Mouse (Mus musculus): ENCODE results near the gene Grm4. TPM values are rescaled to one million over a fixed set of nuclear protein-coding genes. Genes with fewer than 3 reads are reported as not detected.

Grm4 gene
- polyA plus RNA-seq, 1 experiment: 21.6 TPM

DNA sequence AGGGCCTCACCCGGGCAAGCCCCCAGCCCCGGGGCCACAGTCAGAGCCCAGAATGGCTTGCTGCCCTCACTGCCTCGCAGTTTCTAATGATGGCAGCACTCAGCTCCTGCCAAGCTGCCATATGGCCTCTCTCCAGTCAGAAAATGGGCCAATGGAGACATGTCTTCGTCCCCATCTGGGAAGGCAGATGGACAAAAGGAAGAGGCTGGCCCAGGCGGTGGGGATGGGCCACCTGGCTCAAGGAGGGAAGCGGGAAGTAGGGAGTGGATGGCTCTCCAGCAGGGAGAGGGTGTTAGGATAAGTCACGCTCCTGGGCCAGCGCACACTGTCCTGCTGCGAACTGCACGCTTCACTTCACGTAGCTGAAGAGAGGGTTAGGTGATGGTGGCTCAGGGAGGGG lies 64.8 kb downstream of the Grm4 start:
- H3K27ac ChIP-seq (ENCODE audit: insufficient read depth, low read length): no peak overlapping the region
- H3K4me1 ChIP-seq (ENCODE audit: control insufficient read depth, insufficient read depth, low read length): no peaks in the 10 kb centered on the region
- no peak for TF ChIP-seq CTCF (IDR thresholded peaks at IDR 0.05; ENCODE audit: extremely low read depth, insufficient read depth, low read length)
- no peak for TF ChIP-seq POLR2A (IDR thresholded peaks at IDR 0.05; ENCODE audit: extremely low read depth, insufficient read depth, low read length)
- no peak overlapping the region for H3K4me3 ChIP-seq (ENCODE audit: insufficient read depth, low read length)

DNA sequence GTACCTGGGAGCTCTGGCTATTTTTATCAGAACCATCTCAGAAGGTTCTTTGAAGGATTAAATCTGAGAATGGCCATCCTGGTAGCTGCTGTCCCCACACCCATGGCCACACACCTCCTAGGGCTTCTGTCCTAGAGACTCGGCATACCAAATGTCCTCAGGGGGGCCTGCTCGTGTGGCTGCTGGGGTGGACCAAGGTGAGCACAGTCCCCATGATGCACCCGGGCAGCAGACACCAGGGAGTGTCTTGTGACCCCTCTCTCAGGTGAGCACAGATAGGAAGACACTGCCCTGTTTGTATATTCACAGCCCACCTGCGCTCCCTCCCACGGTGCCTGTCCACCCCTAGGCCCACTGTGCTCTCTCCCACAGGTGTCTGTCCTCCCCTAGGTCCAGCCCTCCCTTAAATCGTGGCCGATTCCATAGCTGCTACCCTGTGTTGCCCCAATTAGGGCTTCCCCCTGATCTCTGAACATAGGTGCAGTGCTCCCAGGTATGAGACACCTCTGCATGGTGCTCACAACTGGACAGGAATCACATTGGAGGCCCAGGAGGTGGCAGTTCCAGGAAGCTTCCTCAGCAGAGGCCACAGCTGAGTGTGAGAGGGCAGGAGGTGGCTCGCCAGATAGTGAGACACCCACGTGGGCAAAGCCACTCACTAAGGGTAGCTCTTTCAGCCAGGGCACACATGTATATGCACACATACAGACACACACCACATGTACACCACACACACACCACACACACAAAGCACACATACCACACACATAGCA lies 66.0 kb downstream of the Grm4 start:
- no peak overlapping the region for H3K4me3 ChIP-seq (ENCODE audit: insufficient read depth, low read length)
- TF ChIP-seq CTCF (IDR thresholded peaks at IDR 0.05; ENCODE audit: extremely low read depth, insufficient read depth, low read length): no peak
- no peak for TF ChIP-seq POLR2A (IDR thresholded peaks at IDR 0.05; ENCODE audit: extremely low read depth, insufficient read depth, low read length)
- H3K27ac ChIP-seq (ENCODE audit: insufficient read depth, low read length): no peak overlapping the region
- H3K4me1 ChIP-seq (ENCODE audit: control insufficient read depth, insufficient read depth, low read length): no peaks in the 10 kb centered on the region

DNA sequence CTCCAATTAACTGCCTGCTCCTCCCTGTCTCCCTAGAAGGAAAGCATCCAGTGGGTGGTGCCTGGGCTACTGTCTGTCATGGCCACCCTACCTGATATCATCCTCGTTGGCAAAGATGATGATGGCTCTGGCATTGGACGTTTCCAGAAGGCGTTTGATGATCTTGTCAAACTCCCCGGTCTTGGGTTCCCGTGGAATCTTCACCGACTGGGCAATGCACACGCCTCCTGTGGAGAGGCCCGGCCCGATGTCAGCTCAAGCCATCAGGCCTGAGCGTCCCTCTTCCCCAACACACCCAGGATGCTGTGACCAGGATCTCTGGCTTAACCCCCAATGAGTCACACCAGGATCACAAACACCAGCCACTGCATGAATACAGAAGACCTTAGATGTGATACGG lies 66.8 kb downstream of the Grm4 start:
- Histone ChIP-seq H3K4me3 (ENCODE audit: insufficient read depth, low read length) (no peak overlapping the region), H3K27ac (ENCODE audit: insufficient read depth, low read length) (no peak overlapping the region), H3K4me1 (ENCODE audit: control insufficient read depth, insufficient read depth, low read length) (no peaks in the 10 kb centered on the region)
- TF ChIP-seq CTCF (IDR thresholded peaks at IDR 0.05; ENCODE audit: extremely low read depth, insufficient read depth, low read length) (no peak), POLR2A (IDR thresholded peaks at IDR 0.05; ENCODE audit: extremely low read depth, insufficient read depth, low read length) (no peak)

GRCm38 (mm10) chr17:27453045-27453444 lies 68.2 kb downstream of the Grm4 start:
- Histone ChIP-seq H3K4me3 (ENCODE audit: insufficient read depth, low read length) (no peak overlapping the region), H3K4me1 (ENCODE audit: control insufficient read depth, insufficient read depth, low read length) (no peaks in the 10 kb centered on the region), H3K27ac (ENCODE audit: insufficient read depth, low read length) (no peak overlapping the region)
- TF ChIP-seq CTCF (IDR thresholded peaks at IDR 0.05; ENCODE audit: extremely low read depth, insufficient read depth, low read length) (no peak), POLR2A (IDR thresholded peaks at IDR 0.05; ENCODE audit: extremely low read depth, insufficient read depth, low read length) (no peak)

DNA sequence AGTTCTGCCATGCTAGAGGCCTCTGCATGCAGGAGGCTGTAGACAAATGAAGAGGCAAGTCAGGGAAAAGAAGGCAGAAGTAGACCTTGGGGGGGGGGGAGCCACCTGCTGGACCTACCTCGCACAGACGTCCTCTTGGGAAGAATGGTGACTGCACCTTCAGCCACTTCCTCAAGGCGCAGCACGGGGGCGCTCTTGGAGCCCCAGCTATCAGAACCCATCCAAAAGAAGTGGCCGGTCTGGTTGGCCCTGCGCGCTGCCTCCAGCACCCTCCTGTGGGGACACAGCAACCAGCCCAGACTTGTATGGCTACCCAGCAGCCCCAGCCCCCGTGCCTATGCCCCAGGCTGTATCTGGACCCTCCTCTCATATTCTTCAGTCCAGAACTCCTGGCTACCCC lies 69.4 kb downstream of the Grm4 start:
- no peak overlapping the region for H3K27ac ChIP-seq (ENCODE audit: insufficient read depth, low read length)

GRCm38 (mm10) chr17:27451216-27451615 lies 70.0 kb downstream of the Grm4 start:
- Histone ChIP-seq H3K4me1 (ENCODE audit: control insufficient read depth, insufficient read depth, low read length) (no peaks in the 10 kb centered on the region), H3K27ac (ENCODE audit: insufficient read depth, low read length) (no peak overlapping the region), H3K4me3 (ENCODE audit: insufficient read depth, low read length) (no peak overlapping the region)
- TF ChIP-seq POLR2A (IDR thresholded peaks at IDR 0.05; ENCODE audit: extremely low read depth, insufficient read depth, low read length) (no peak), CTCF (IDR thresholded peaks at IDR 0.05; ENCODE audit: extremely low read depth, insufficient read depth, low read length) (no peak)

More for the DNA sequence above, 69.4 kb downstream of the Grm4 start:
- TF ChIP-seq POLR2A (IDR thresholded peaks at IDR 0.05; ENCODE audit: extremely low read depth, insufficient read depth, low read length): no peak
- TF ChIP-seq CTCF (IDR thresholded peaks at IDR 0.05; ENCODE audit: extremely low read depth, insufficient read depth, low read length): no peak; the same call in 1 of the 2 replicates
- Histone ChIP-seq H3K4me1 (ENCODE audit: control insufficient read depth, insufficient read depth, low read length) (no peaks in the 10 kb centered on the region), H3K4me3 (ENCODE audit: insufficient read depth, low read length) (no peak overlapping the region)

GRCm38 (mm10) chr17:27449757-27450330 lies 71.4 kb downstream of the Grm4 start:
- H3K4me1 ChIP-seq (ENCODE audit: control insufficient read depth, insufficient read depth, low read length): no peaks in the 10 kb centered on the region
- H3K4me3 ChIP-seq (ENCODE audit: insufficient read depth, low read length): no peak overlapping the region
- TF ChIP-seq CTCF (IDR thresholded peaks at IDR 0.05; ENCODE audit: extremely low read depth, insufficient read depth, low read length) (no peak), POLR2A (IDR thresholded peaks at IDR 0.05; ENCODE audit: extremely low read depth, insufficient read depth, low read length) (no peak)
- no peak overlapping the region for H3K27ac ChIP-seq (ENCODE audit: insufficient read depth, low read length)

DNA sequence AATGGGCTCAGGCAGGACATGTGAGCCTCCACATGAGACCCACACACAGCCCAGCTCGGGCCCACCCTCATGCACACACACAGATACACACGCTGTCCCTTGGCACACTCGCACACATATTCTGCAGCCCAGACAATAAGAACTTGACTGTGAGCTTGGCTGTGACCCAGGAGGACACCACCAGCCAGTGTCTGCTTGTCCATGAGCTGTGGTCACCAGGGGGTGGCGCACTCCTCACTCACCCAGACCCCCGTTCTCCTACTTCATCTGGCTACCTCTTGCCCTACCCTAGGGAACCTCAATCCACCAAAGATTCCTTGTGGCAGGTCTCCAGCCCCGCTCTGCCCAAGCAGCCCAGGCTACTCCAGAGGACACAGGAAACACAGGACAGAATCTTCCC lies 72.5 kb downstream of the Grm4 start:
- H3K27ac ChIP-seq (ENCODE audit: insufficient read depth, low read length): no peak overlapping the region
- TF ChIP-seq POLR2A (IDR thresholded peaks at IDR 0.05; ENCODE audit: extremely low read depth, insufficient read depth, low read length) (no peak), CTCF (IDR thresholded peaks at IDR 0.05; ENCODE audit: extremely low read depth, insufficient read depth, low read length) (no peak)

DNA sequence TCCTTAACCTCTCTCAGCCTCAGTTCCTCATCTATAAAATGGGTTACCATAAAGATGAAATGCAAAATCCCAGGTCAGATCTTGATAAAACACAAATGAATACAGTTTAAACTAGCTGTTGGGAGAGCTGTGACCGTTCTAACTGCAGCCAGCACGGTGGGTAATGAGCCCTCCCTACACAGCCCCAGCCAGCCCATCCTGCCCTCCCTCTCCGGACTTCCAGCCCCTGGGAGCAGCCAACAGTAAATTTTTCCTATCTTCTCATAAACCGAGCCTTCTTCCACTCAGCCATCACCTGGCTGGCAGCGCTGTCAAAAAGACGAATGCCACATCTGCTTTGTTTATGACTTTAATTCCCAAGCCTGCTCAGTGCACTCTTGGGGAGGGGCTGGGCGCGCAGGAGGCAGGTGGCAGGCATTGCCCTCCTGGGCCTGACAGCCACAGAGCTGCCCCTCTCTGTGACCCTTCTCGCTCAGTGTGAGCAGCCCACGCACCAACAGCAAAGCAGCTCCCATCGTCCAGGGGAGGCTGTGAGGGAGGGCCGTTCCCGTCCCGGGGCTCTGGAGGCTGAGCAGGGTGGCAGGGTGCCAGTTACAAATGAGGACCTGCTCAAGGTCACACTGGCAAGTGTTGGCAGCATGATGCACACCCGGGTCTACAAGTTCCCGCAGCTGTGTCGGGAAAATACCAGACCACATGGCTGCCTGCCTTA lies 75.7 kb downstream of the Grm4 start:
- no peak overlapping the region for H3K27ac ChIP-seq (ENCODE audit: insufficient read depth, low read length)
- H3K4me3 ChIP-seq (ENCODE audit: insufficient read depth, low read length): no peak overlapping the region
- TF ChIP-seq POLR2A (IDR thresholded peaks at IDR 0.05; ENCODE audit: extremely low read depth, insufficient read depth, low read length) (no peak), CTCF (IDR thresholded peaks at IDR 0.05; ENCODE audit: extremely low read depth, insufficient read depth, low read length) (no peak)
- H3K4me1 ChIP-seq (ENCODE audit: control insufficient read depth, insufficient read depth, low read length): no peaks in the 10 kb centered on the region

More for the DNA sequence above, 72.5 kb downstream of the Grm4 start:
- Histone ChIP-seq H3K4me3 (ENCODE audit: insufficient read depth, low read length) (no peak overlapping the region), H3K4me1 (ENCODE audit: control insufficient read depth, insufficient read depth, low read length) (no peaks in the 10 kb centered on the region)
